Mouse (Mus musculus): Measurements from ENCODE around the gene Hist1h1c. TPM values are rescaled to one million over a fixed set of nuclear protein-coding genes. Genes with fewer than 3 reads are reported as not detected.
"Not testable (repeated sequence)": the region's sequence is repeated elsewhere in the genome, so short reads cannot be mapped to it uniquely, and the experiment has no call there.

The Hist1h1c gene
- polyA plus RNA-seq, 1 experiment from 2014 or later, result 28.0 TPM

- WGBS, result 9% methylated on average over 4 of the region's 4 CpGs
- no peak for ATAC-seq (ENCODE audit: insufficient number of reproducible peaks, low FRiP score, low TSS enrichment, low read depth)
- Histone ChIP-seq H3K4me2 (0 out of 2 replicates have a peak overlapping the region, but pooled peaks have one; percentile 5), H3K4me1 (peaks cover 5% of the 10 kb centered on the region; the same call in 1 of the 2 replicates), H3K4me3 (no peak overlapping the region), H3K9me3 (no peaks in the 10 kb centered on the region), H3K9ac (no peak overlapping the region), H3K27me3 (no peaks in the 10 kb centered on the region), H3K27ac (peak overlapping the region; percentile 99), H3K36me3 (no peaks in the 10 kb centered on the region)
These were observed 9.3 kb downstream of the Hist1h1c start for GRCm38 (mm10) chr13:23747892-23748288.

GRCm38 (mm10) chr13:23749563-23750121 is 11.0 kb downstream of the Hist1h1c start:
- Histone ChIP-seq H3K27me3 (no peaks in the 10 kb centered on the region), H3K4me1 (peaks cover 5% of the 10 kb centered on the region; the same call in 1 of the 2 replicates), H3K27ac (peak overlapping the region; percentile 82; the same call in 1 of the 2 replicates), H3K36me3 (no peaks in the 10 kb centered on the region), H3K4me2 (no peak overlapping the region), H3K4me3 (no peak overlapping the region), H3K9me3 (no peaks in the 10 kb centered on the region), H3K9ac (no peak overlapping the region)
- 88% methylated on average over 5 of the region's 5 CpGs for WGBS
- ATAC-seq (ENCODE audit: insufficient number of reproducible peaks, low FRiP score, low TSS enrichment, low read depth), result no peak

DNA sequence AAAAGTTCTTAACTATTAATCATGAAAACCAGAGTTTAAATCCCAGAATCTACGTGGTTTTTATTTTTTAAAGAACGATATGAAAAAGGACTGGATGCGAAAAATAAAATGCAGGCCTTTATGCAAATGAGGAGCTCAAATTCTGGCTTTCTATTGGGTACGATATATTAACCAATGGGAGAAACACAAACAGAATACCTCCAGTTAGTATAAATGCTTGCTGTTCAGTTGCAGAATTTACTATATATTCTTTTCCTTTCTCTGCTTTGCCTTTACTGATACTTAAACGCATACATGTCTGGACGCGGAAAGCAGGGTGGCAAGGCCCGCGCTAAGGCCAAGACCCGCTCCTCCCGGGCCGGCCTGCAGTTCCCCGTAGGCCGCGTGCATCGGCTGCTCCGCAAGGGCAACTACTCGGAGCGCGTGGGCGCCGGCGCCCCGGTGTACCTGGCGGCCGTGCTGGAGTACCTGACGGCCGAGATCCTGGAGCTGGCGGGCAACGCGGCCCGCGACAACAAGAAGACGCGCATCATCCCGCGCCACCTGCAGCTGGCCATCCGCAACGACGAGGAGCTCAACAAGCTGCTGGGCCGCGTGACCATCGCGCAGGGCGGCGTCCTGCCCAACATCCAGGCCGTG is 12.3 kb downstream of the Hist1h1c start, which contains the start of gene Hist1h2ab:
Gene Hist1h2ab, plus strand, starts transcription at position 288 of the 639 bp plus-strand sequence.
- not testable (repeated sequence) for H3K9me3 ChIP-seq, H3K27me3 ChIP-seq, H3K4me1 ChIP-seq, H3K36me3 ChIP-seq
- under 1% methylated on average over 32 of the region's 47 CpGs for WGBS
- peak within 1 kb of the TSS; percentile 44 for H3K4me3 ChIP-seq
- peak within 1 kb of the TSS; percentile 94 for H3K27ac ChIP-seq
- 0 out of 2 replicates have a peak, but pooled peaks have one; percentile 41 for ATAC-seq (ENCODE audit: insufficient number of reproducible peaks, low FRiP score, low TSS enrichment, low read depth)
- H3K9ac ChIP-seq, result 0 out of 2 replicates have a peak within 1 kb of the TSS, but pooled peaks have one; percentile 23
- H3K4me2 ChIP-seq, result peak within 1 kb of the TSS; percentile 67

- H3K9me3 ChIP-seq, result no peaks in the 10 kb centered on the region
- H3K4me3 ChIP-seq, result peak overlapping the region; percentile 44
- H3K4me1 ChIP-seq, result peaks cover 5% of the 10 kb centered on the region; the same call in 1 of the 2 replicates
- no peak overlapping the region for H3K9ac ChIP-seq
- peak overlapping the region; percentile 94 for H3K27ac ChIP-seq
- peak overlapping the region; percentile 67 for H3K4me2 ChIP-seq
- no peaks in the 10 kb centered on the region for H3K27me3 ChIP-seq
- H3K36me3 ChIP-seq, result no peaks in the 10 kb centered on the region
- WGBS, result under 1% methylated on average over 11 of the region's 11 CpGs
- ATAC-seq (ENCODE audit: insufficient number of reproducible peaks, low FRiP score, low TSS enrichment, low read depth), result no peak
These were observed 12.9 kb downstream of the Hist1h1c start for GRCm38 (mm10) chr13:23751478-23751956.

- not testable (repeated sequence) for H3K27me3 ChIP-seq, H3K36me3 ChIP-seq, H3K9me3 ChIP-seq, H3K4me1 ChIP-seq
- Histone ChIP-seq H3K9ac (0 out of 2 replicates have a peak within 1 kb of the TSS, but pooled peaks have one; percentile 23), H3K4me2 (peak within 1 kb of the TSS; percentile 67), H3K4me3 (peak within 1 kb of the TSS; percentile 44), H3K27ac (peak within 1 kb of the TSS; percentile 94)
- WGBS, result under 1% methylated on average over 16 of the region's 47 CpGs
- ATAC-seq (ENCODE audit: insufficient number of reproducible peaks, low FRiP score, low TSS enrichment, low read depth), result peak; percentile 84
These were observed 13.6 kb downstream of the Hist1h1c start, which contains the start of gene Hist1h3b for GRCm38 (mm10) chr13:23752067-23752741. Gene Hist1h3b (plus strand): TSS chr13:23752267.

DNA sequence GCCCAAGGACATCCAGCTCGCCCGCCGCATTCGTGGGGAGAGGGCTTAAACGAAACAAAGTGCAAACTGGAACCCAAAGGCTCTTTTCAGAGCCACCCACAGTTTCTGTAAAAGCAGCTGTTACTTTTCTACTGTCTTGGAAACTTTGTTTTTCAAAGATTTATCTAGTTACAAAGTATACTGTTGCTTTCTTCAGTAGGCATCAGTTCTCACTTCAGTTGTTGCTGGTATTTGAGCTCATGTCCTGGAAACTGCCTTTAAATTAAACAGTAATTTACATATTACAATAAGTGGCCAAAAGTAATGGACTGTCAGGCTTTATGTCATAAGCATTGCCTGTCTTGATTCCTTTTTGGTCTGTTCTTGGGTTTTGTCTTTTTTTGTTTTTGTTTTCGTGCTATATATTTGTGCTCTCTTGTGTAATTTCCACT is 14.1 kb downstream of the Hist1h1c start:
- H3K4me3 ChIP-seq, result peak overlapping the region; percentile 30
- H3K9me3 ChIP-seq, result no peaks in the 10 kb centered on the region
- peak overlapping the region; percentile 35 for H3K4me2 ChIP-seq
- H3K4me1 ChIP-seq, result peaks cover 9% of the 10 kb centered on the region; the same call in 1 of the 2 replicates
- WGBS, result 5% methylated on average over 6 of the region's 6 CpGs
- H3K36me3 ChIP-seq, result no peaks in the 10 kb centered on the region
- no peaks in the 10 kb centered on the region for H3K27me3 ChIP-seq
- no peak overlapping the region for H3K9ac ChIP-seq
- no peak for ATAC-seq (ENCODE audit: insufficient number of reproducible peaks, low FRiP score, low TSS enrichment, low read depth)
- peak overlapping the region; percentile 67 for H3K27ac ChIP-seq

GRCm38 (mm10) chr13:23753314-23754078 is 14.9 kb downstream of the Hist1h1c start:
- no peak for ATAC-seq (ENCODE audit: insufficient number of reproducible peaks, low FRiP score, low TSS enrichment, low read depth)
- H3K36me3 ChIP-seq, result no peaks in the 10 kb centered on the region
- H3K9me3 ChIP-seq, result no peaks in the 10 kb centered on the region
- no peaks in the 10 kb centered on the region for H3K27me3 ChIP-seq
- no peak overlapping the region for H3K4me2 ChIP-seq
- H3K9ac ChIP-seq, result no peak overlapping the region
- H3K4me3 ChIP-seq, result no peak overlapping the region
- 0 out of 2 replicates have a peak, but pooled peaks cover 5% of the 10 kb centered on the region for H3K4me1 ChIP-seq
- peak overlapping the region; percentile 50; the same call in 1 of the 2 replicates for H3K27ac ChIP-seq
- WGBS, result 49% methylated on average over 4 of the region's 4 CpGs

- H3K4me3 ChIP-seq, result no peak overlapping the region
- no peaks in the 10 kb centered on the region for H3K27me3 ChIP-seq
- H3K4me2 ChIP-seq, result no peak overlapping the region
- H3K4me1 ChIP-seq, result peaks cover 7% of the 10 kb centered on the region
- no peaks in the 10 kb centered on the region for H3K9me3 ChIP-seq
- ATAC-seq (ENCODE audit: insufficient number of reproducible peaks, low FRiP score, low TSS enrichment, low read depth), result no peak
- no peak overlapping the region for H3K27ac ChIP-seq
- no peaks in the 10 kb centered on the region for H3K36me3 ChIP-seq
- no peak overlapping the region for H3K9ac ChIP-seq
These were observed 16.4 kb downstream of the Hist1h1c start for GRCm38 (mm10) chr13:23755000-23755399.

GRCm38 (mm10) chr13:23756790-23757189 is 18.2 kb downstream of the Hist1h1c start, which contains the start of gene Hist1h4b:
Gene Hist1h4b (plus strand): TSS chr13:23757013.
- Histone ChIP-seq H3K9ac (peak within 1 kb of the TSS; percentile 5; the same call in 1 of the 2 replicates), H3K36me3 (no peaks in the 10 kb centered on the region), H3K4me3 (peak within 1 kb of the TSS; percentile 40), H3K4me1 (peaks cover 16% of the 10 kb centered on the region), H3K4me2 (peak within 1 kb of the TSS; percentile 60), H3K27me3 (no peaks in the 10 kb centered on the region), H3K27ac (peak within 1 kb of the TSS; percentile 92), H3K9me3 (no peaks in the 10 kb centered on the region)
- peak; percentile 75 for ATAC-seq (ENCODE audit: insufficient number of reproducible peaks, low FRiP score, low TSS enrichment, low read depth)
- WGBS, result under 1% methylated on average over 19 of the region's 22 CpGs

DNA sequence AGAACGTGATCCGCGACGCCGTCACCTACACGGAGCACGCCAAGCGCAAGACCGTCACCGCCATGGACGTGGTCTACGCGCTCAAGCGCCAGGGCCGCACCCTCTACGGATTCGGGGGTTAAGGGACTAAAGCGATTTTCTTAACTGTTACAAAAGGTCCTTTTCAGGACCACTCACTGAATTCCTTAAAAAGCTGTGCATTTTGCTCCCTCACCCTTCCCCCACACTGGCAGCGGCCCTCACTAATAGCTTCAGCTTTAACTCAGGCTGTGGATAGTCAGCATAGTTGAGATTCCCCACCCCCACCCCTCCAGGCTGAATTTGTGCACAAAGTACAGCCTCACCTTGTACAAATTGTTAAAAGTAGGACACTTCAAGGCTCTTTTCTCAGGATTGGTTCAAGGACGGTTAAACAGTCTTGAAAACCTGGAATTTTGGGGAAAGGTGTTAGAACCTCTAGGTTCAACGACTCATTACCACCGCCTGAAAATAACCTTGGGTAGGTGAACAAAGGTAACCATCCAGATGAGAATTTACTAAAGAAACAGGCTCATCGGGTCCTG is 18.7 kb downstream of the Hist1h1c start:
- peak overlapping the region; percentile 60 for H3K4me2 ChIP-seq
- no peaks in the 10 kb centered on the region for H3K27me3 ChIP-seq
- H3K9ac ChIP-seq, result peak overlapping the region; percentile 5; the same call in 1 of the 2 replicates
- H3K27ac ChIP-seq, result peak overlapping the region; percentile 92
- 1% methylated on average over 20 of the region's 23 CpGs for WGBS
- H3K4me1 ChIP-seq, result peaks cover 16% of the 10 kb centered on the region
- H3K9me3 ChIP-seq, result no peaks in the 10 kb centered on the region
- H3K4me3 ChIP-seq, result peak overlapping the region; percentile 40
- H3K36me3 ChIP-seq, result no peaks in the 10 kb centered on the region
- no peak; the same call in 1 of the 2 replicates for ATAC-seq (ENCODE audit: insufficient number of reproducible peaks, low FRiP score, low TSS enrichment, low read depth)

DNA sequence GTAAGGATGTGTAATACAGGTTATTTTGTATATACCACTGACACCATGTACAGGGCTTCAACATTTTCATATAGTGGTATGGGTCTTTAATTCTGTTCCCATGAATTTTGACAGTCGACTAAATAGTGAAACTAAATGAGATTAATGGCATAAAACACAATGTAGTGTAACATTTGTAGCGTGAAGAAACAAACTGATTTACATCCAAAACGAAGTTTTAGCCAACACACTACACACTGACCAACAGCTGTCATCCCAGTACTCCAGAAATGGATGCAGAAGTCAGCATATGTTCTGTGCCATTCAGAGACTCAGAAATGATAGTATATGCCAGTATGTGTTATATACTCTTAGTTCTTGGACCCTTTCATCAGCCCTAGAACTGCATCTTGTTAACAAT is 19.3 kb downstream of the Hist1h1c start:
- no peaks in the 10 kb centered on the region for H3K9me3 ChIP-seq
- ATAC-seq (ENCODE audit: insufficient number of reproducible peaks, low FRiP score, low TSS enrichment, low read depth), result no peak
- H3K4me2 ChIP-seq, result no peak overlapping the region
- no peaks in the 10 kb centered on the region for H3K36me3 ChIP-seq
- H3K9ac ChIP-seq, result no peak overlapping the region
- 44% methylated on average over 3 of the region's 3 CpGs for WGBS
- no peak overlapping the region for H3K27ac ChIP-seq
- H3K4me3 ChIP-seq, result no peak overlapping the region
- H3K4me1 ChIP-seq, result peaks cover 16% of the 10 kb centered on the region
- H3K27me3 ChIP-seq, result no peaks in the 10 kb centered on the region
